In the genomic region with DNA sequence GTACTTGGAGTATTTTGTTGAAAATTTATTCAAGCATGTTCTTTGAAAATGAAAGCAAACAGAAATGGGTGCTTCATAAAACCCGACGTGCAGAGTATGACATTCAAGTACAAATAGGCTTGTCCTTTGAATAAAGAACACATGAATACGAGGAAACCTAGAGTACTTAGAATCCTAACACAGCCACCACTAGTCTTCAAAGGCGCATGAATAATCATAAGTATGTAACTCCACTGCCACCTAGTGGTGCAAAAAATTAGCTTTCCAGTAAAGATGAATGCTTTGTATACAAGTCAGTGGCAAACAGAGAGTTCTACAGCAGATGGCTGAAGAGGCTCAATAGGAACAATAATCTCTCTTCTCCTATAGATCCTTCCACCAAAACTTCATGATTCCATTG, we compare ENCODE assay signal across 9 mouse cellular contexts.
DNase-seq lines count a peak whose midpoint lies in the region; ATAC-seq lines count a peak whose summit lies in the region.
"Had no signal": no experiment of that assay in that cellular context is flagged by ENCODE, and none has a peak within 500 bp of the region (broad histone marks: within the 10 kb centered on the region; RNA-seq: fewer than 3 reads in every experiment).

No protein-coding gene starts in this region.

- no peaks in the 10 kb centered on the region for H3K9me3 ChIP-seq in heart, embryonic 11.5 days (replicated peaks; ENCODE audit: control insufficient read depth, low read length)
- no peaks in the 10 kb centered on the region for H3K9me3 ChIP-seq in embryonic facial prominence, embryonic 11.5 days (replicated peaks; ENCODE audit: control insufficient read depth, low read length)
- H3K9me3 ChIP-seq in hindbrain, embryonic 16.5 days (ENCODE audit: control insufficient read depth, low read length) = no peaks in the 10 kb centered on the region
- no peaks in the 10 kb centered on the region for H3K9me3 ChIP-seq in midbrain, embryonic 14.5 days (ENCODE audit: control insufficient read depth, low read length)

- no peak overlapping the region for H3K9ac ChIP-seq in heart, embryonic 11.5 days (ENCODE audit: low read depth, low read length)
- no peak overlapping the region for H3K9ac ChIP-seq in embryonic facial prominence, embryonic 11.5 days (replicated peaks; ENCODE audit: low read length)
- H3K9ac ChIP-seq in hindbrain, embryonic 16.5 days (ENCODE audit: low read depth, low read length) = no peak overlapping the region
- no peak overlapping the region for H3K9ac ChIP-seq in midbrain, embryonic 14.5 days (replicated peaks; ENCODE audit: low read length)

- H3K27ac ChIP-seq in heart, embryonic 11.5 days (ENCODE audit: low read depth, low read length) = no peak overlapping the region
- H3K27ac ChIP-seq in embryonic facial prominence, embryonic 11.5 days (replicated peaks; ENCODE audit: low read depth, low read length) = no peak overlapping the region
- no peak overlapping the region for H3K27ac ChIP-seq in hindbrain, embryonic 16.5 days (ENCODE audit: low read depth, low read length)
- no peak overlapping the region for H3K27ac ChIP-seq in midbrain, embryonic 14.5 days (replicated peaks; ENCODE audit: low read depth, low read length)

- no peaks in the 10 kb centered on the region for H3K36me3 ChIP-seq in heart, embryonic 11.5 days (ENCODE audit: control insufficient read depth, insufficient read depth, low read length)
- no peaks in the 10 kb centered on the region for H3K36me3 ChIP-seq in embryonic facial prominence, embryonic 11.5 days (replicated peaks; ENCODE audit: control insufficient read depth, insufficient read depth, low read depth, low read length)
- H3K36me3 ChIP-seq in hindbrain, embryonic 16.5 days (ENCODE audit: control insufficient read depth, insufficient read depth, low read length) = no peaks in the 10 kb centered on the region
- no peaks in the 10 kb centered on the region for H3K36me3 ChIP-seq in midbrain, embryonic 14.5 days (ENCODE audit: control insufficient read depth, insufficient read depth, low read length)

- no peak overlapping the region for H3K4me3 ChIP-seq in heart, embryonic 11.5 days (ENCODE audit: low read depth, low read length)
- no peak overlapping the region for H3K4me3 ChIP-seq in embryonic facial prominence, embryonic 11.5 days (ENCODE audit: low read depth, low read length)
- no peak overlapping the region for H3K4me3 ChIP-seq in hindbrain, embryonic 16.5 days (ENCODE audit: low read length)
- H3K4me3 ChIP-seq in midbrain, embryonic 14.5 days (replicated peaks; ENCODE audit: low read depth, low read length) = no peak overlapping the region
- H3K4me3 ChIP-seq: myocyte had no signal

- peak; percentile 4 to 65 for DNase-seq in heart, postnatal 14 days
- DNase-seq in adrenal gland, postnatal 14 days = peak; percentile 56
- peak; percentile 96 for DNase-seq in embryonic facial prominence, embryonic 11.5 days (ENCODE audit: low spot score)
- DNase-seq in layer of hippocampus, postnatal 36 days = peak; percentile 14 to 42
- peak; percentile 97 for DNase-seq in midbrain, embryonic 14.5 days
- peak; percentile 39 for DNase-seq in testis, postnatal 14 days (ENCODE audit: low spot score)

- no peak overlapping the region for H3K4me2 ChIP-seq in heart, embryonic 11.5 days
- H3K4me2 ChIP-seq in embryonic facial prominence, embryonic 11.5 days (ENCODE audit: low read depth, low read length) = no peak overlapping the region
- H3K4me2 ChIP-seq in hindbrain, embryonic 16.5 days (ENCODE audit: low read length) = no peak overlapping the region
- no peak overlapping the region for H3K4me2 ChIP-seq in midbrain, embryonic 14.5 days (ENCODE audit: low read length)

- intact Hi-C loops in heart, postnatal 14 days (cut with DNase I) = no loop called here

- ATAC-seq in heart, embryonic 11.5 days (replicated peaks; ENCODE audit: insufficient number of reproducible peaks, low FRiP score, low TSS enrichment) = no peak
- 0 out of 2 replicates have a peak, but pooled peaks have one; percentile 34 for ATAC-seq in embryonic facial prominence, embryonic 11.5 days (replicated peaks; ENCODE audit: insufficient number of reproducible peaks, low FRiP score, low TSS enrichment, low read depth)
- ATAC-seq in hindbrain, embryonic 16.5 days = peak; percentile 86
- ATAC-seq in midbrain, embryonic 14.5 days (ENCODE audit: low FRiP score, low TSS enrichment) = peak; percentile 76

- 9% methylated on average over 4 of the region's 4 CpGs for WGBS in heart, embryonic 11.5 days (ENCODE audit: insufficient replicate concordance)
- 6% methylated on average over 4 of the region's 4 CpGs for WGBS in embryonic facial prominence, embryonic 11.5 days
- 4% methylated on average over 4 of the region's 4 CpGs for WGBS in hindbrain, embryonic 16.5 days
- 5% methylated on average over 4 of the region's 4 CpGs for WGBS in midbrain, embryonic 14.5 days

- H3K4me1 ChIP-seq in heart, embryonic 11.5 days (ENCODE audit: control insufficient read depth, insufficient read depth, low read length) = no peaks in the 10 kb centered on the region
- no peaks in the 10 kb centered on the region for H3K4me1 ChIP-seq in embryonic facial prominence, embryonic 11.5 days (ENCODE audit: control insufficient read depth, insufficient read depth, low read length)
- peaks cover 3% of the 10 kb centered on the region; the same call in 1 of the 2 replicates for H3K4me1 ChIP-seq in hindbrain, embryonic 16.5 days (ENCODE audit: control insufficient read depth, insufficient read depth, low read depth, low read length)
- H3K4me1 ChIP-seq in midbrain, embryonic 14.5 days (ENCODE audit: control insufficient read depth, insufficient read depth, low read length) = no peaks in the 10 kb centered on the region

- H3K27me3 ChIP-seq in heart, embryonic 11.5 days (ENCODE audit: control insufficient read depth, insufficient read depth, low read length) = no peaks in the 10 kb centered on the region
- H3K27me3 ChIP-seq in embryonic facial prominence, embryonic 11.5 days (ENCODE audit: control insufficient read depth, insufficient read depth, low read length) = no peaks in the 10 kb centered on the region
- H3K27me3 ChIP-seq in hindbrain, embryonic 16.5 days (replicated peaks; ENCODE audit: control insufficient read depth, insufficient read depth, low read length) = no peaks in the 10 kb centered on the region
- peaks cover 4% of the 10 kb centered on the region; the same call in 1 of the 2 replicates for H3K27me3 ChIP-seq in midbrain, embryonic 14.5 days (ENCODE audit: control insufficient read depth, insufficient read depth, low read length)

Comparison
In these comparisons a context has a peak if more than half of its experiments do, and no peak if none do; other contexts are left out.
1. DNase-seq: peak in every context shown above with its lines; median percentile 97 in midbrain, embryonic 14.5 days; 96 in embryonic facial prominence, embryonic 11.5 days; 56 in adrenal gland, postnatal 14 days; 39 in testis, postnatal 14 days; 34 in heart, postnatal 14 days; 28 in layer of hippocampus, postnatal 36 days.